Mouse (Mus musculus) ES-CJ7 (cell line): ENCODE data around the gene Stard13.

Experiments
- DNase-seq: peaks from one replicate; pipeline ENCODE4 v3.0.0; 2011; ENCODE audit warnings: low read depth, low spot score

Stard13 gene

DNA sequence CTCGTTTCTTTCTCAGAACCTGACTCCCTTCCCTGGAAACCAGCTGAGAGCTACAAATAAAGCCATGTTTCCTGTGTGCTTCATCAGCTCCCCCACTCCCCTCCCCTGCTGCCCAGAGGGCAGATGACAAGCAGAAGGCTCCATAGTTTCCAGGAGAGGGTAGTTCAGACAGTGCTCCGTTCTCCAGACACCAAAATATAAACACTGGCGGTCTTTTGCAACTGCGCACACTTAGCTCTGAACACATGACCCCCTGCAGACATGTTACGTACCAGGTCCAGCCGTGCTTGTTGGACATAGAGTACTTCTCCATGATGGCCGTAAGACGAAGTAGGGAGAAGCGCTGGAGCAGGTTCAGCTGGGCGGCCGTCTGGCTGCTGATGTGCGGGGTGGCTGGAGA lies 173.2 kb downstream of the Stard13 start:
- DNase-seq: peak; percentile 4

DNA sequence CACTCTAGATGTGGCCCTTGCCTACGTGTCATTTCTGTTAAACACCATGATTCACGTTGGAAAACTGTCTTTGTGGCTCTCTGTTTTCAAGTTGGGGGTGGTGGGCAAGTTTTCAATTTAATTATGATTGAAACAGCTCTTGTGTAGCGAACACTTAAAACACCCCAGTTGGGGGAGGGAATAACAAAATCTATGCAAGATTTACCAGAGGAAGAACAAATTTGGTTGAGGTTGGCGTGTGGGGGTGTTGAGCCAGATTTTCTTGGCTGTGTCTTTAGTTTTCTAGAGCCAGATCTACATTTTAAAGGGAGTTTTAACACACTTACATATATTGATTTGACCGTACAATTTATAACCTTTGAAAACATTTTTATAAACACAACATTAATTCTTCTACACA lies 173.9 kb downstream of the Stard13 start:
- DNase-seq: no peak

DNA sequence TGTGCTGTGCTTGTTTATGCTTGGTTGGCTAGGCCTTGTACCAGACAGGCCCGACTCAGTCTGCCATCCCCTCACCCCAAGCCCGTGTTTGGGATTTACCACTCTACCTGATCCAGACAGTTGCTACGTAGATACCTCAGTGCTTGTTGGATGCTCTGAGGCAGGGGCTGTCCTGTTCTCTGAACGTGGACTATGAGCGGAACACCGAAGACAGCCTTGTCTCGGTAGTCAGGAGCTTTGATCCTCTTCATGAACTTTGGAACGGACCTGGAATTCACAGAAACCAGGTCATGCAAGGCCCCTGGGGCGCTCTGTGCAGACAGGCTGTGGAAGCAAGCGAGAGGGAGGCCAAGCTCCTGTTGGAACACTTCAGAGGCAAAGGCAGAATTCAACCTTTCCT lies 174.3 kb downstream of the Stard13 start:
- no peak for DNase-seq

DNA sequence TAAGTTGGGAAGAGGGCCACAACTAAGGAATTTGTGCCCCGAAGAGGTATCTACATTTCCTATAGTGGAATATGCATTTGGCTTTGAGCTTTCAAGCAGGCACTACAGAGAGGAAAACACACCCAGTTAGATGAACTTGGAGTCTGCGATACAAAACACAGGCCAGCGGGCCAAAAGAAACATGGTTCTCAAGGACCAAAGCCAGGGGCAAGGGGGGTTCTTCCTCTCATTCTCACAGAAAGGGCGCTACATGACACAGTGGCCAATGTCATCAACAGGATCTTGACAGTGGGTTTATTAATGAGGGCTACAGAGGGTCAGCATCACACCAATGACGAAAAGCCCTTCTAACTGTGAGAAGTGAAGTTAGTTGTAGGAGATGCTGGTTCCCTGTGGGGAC lies 175.9 kb downstream of the Stard13 start:
- DNase-seq: no peak

DNA sequence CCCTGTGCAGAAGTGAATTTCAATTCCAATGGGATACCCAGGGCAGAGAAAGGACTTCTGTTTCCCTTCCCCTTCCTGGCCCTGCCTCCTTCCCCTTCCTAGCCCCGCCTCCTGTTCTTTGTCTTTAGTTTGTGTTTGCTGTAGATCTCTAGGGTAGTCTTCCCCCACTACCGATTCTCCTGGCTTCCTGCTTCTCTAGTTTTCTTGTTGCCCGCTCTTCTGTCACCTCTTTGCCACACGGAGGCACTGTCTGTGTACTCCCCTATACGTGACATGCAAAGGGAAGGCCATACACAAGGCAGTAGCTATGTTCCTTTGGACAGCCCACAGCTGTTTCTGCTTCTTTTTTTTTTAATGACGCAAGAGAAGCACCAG lies 176.7 kb downstream of the Stard13 start:
- DNase-seq: peak; percentile 9

DNA sequence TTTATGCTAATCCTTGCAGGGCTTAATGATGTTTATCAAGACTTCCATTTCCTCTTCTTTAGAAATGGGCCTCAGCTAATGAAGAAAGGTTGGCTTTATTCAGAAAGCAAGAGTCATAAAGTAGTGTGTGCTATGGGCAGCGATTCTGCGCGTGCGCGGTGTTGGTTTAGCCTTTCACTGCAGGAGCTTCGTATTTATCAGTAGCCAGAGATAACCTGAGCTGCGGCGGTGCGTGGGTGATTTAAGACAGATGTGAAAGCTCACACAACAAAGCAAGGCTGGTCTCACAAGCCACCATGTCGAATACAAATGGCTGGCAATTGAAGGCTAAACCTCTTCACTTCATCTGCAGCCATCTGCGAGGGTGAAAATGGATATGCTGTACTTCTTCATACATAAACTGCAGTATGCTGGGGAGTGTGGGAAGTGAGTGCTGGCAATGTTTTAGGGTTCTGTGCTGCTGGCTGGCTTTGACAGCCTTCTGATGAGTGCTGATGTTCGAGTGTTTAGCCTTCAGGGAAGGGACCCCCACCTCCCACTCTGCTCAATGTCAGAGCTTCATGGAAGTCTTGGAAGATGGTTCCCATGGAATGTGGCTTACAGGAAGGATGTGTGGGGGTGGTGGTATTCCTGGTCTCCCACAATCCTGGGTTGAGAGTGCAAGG lies 177.2 kb downstream of the Stard13 start:
- no peak for DNase-seq

DNA sequence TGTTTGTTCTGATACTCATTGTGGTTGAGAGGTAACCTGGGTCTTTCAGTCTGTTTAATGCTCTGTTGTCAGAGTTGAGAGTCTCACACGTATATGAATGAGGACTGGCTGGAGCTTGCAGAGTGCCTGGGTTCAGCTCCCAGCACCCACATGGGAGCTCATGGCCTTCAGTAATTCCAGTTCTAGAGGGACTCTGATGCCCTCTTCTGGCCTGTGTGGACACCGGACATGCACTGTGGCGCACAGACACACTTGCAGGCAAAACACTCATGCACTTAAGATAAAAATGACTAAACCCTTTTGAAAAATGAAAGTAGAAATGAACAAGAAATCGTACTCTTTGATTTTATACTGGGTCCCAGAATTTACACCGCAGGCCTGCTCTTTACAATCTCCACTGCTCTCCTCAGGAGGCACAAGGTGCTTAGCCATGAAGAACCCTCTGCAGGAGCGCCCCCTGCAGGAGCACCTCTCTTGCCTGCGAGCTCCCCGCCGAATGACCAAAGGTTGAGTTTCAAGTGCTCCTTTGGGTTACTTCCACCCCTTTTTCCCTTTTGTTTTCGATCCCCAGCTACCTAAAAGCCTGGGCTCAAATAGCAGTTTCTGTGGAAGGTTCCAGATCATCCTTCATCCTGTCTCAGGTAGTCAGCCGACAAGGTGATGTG lies 178.1 kb downstream of the Stard13 start:
- DNase-seq: peak; percentile 64

DNA sequence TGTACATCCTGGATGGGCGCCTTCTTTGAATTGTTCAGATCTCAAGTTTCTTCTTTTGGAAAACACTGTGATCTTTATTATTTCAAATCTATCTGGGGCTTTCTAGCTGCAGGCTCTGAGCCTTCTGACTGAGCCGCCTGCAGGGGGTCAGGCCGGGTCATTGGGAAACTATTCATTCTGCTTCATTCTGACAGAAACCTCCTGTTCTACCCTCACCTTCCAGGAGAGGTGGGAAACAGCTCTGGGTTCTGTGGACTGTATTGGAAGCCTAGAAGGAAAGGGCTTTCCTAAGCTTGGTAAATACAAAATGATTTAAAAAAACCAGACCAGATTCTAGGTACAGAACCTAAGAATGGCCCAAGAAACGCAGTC lies 178.9 kb downstream of the Stard13 start:
- no peak for DNase-seq

DNA sequence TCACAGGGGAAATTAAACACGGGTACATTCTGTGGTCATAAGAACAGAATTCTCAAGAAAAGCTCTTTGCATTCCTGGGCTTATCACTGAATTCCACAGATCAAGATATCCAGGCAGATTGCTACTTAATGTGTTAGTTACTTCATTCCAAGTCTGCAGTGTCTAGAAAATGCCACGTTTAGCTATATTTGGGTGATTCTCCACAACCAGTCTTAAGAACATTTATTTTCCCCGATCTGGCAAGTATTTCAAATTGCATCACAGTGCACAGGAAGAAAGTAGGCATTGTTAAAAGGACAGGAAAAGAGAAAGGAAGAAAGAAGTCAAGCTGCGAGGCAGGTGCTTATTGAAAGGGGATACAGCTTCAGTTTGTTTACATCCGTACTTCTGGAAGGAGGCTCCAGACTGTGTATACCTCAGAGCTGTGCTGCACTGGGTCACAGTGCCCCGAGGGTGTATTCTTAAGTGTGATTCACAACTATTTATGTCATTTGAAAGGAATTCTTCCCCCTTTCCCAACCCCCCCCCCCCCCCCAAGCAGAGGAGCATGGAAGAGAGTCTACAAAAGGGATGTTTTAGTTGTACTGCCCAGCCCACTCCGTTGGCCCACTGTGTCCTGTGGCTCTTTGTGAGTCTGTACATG lies 179.4 kb downstream of the Stard13 start:
- no peak for DNase-seq

DNA sequence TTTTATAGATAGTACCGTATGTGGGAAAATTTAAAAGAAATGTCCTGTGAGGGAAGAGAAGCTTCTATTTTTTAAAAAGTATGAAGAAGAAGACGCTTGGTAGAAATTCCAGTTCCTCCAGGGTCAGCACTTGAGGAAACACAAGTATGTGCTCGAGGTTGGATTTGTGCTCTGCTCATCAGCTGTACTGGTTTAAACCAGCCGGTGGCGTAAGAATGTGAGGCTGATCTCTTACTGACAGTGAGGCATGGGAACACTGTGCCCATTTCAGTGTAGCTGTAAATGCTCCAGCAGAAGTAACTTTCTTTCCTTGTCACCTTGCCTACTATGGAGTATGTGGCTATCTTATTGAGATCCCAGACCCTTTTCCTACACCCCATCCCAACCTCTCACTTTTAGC lies 180.4 kb downstream of the Stard13 start:
- no peak for DNase-seq

DNA sequence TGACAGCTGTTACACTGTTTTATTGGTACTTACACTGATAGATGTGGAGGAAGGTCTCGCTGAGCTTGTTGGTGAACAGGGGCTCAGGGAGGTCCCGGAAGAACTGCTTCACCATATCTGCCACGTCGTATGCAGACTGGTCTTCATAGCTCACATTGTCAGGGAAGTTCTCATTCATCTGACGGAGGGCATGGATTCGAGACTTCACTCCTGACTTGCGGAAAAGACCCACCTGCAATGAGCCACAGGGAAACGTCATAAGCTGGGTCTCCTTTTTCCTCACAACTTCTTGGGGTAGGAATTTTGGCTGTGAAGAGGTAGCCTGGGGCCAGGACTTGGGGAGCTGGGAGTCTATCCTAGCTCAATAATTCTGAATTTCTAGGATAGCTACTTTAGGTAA lies 181.3 kb downstream of the Stard13 start:
- DNase-seq: no peak

DNA sequence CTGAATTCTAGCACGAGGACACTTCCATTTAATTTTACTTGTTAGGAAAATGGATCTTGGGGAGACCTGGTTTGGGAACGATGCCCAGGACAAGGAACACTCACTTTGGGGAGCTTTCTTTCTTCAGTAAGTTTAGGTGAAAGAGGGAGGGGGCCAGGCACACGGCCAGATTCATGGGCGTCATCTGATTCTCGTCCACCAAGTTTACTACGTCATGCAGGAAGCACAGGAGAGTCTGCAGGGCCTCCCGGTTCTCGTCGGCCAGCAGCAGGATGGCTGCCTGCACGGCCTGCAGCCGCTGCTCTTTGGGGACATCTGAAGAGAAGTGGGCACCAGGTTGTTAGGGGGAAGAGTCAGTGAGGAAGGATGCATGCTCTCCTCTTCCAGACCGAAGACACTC lies 186.1 kb downstream of the Stard13 start:
- no peak for DNase-seq

DNA sequence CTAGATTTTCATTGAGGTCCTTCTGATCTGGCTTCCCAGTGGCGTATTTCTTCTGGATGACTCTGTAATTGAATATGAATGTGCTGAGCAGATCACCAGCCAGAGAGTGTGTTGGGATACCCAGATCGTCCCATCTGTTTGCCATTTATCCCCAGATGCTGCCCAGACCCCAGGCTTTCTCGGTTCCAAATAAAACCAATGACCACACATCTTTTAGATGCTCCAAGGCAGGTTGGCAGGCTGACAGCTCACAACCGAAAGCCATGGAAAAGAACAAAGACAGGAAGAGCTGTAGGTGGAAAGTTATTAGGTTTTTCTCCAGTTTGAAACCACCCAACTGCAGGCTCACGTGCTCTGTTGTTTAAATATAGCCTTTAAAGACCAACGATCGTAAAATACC lies 186.7 kb downstream of the Stard13 start:
- DNase-seq: no peak

DNA sequence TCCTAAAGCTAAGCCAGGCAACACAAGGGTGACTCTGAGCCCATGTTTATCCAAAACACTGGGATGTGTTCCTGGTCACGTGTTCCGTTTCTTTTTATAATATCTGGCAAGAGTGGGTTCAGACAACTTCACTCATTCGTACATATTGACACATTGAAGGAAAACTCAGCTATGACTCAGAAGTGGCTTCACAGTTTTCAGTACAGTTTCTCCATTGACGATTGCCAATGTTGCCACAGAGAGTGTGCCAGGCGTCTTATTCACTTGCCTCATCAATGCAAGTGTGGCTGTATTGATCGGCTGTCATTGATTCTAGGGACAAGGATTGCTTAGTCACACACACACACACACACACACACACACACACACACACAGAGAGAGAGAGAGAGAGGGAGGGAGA lies 187.5 kb downstream of the Stard13 start:
- DNase-seq: no peak

DNA sequence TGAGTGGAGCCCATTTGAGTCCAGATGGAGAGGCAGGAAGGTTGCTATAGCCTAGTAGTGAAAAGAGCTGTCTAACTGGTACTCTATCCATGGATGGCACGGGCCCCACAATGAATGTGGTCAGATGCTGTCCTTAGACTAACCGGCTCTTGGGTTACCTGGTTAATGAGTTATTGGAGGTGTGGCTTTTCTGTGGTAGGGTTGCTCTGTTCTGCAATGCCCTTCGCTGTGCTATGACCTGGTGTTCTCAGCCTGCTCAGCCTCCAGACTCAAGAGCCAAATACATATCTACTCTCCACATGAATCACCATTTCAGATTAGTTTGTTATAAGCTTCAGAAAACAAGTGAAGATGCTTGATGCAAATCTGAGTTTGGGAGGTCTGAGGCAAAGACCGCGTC lies 190.7 kb downstream of the Stard13 start:
- DNase-seq: no peak

DNA sequence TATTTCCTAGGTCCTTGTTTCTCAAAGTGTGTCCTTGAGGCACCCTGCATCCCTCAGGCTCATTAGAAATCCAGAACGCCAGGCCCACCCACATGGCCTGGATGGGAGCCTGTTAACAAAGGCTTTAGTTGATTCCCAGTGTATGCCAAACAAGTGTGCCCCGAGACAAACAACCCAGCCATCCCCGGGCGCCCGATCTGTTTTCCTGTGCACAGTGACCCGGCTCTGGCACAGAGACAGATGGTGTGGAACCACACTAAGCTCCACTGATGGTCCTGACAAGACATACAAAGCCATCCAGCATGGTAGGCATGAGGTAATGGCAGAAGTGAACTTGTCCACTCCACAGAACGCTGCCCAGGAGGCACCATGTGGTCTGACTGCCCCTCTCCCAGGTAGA lies 195.8 kb downstream of the Stard13 start:
- no peak for DNase-seq

DNA sequence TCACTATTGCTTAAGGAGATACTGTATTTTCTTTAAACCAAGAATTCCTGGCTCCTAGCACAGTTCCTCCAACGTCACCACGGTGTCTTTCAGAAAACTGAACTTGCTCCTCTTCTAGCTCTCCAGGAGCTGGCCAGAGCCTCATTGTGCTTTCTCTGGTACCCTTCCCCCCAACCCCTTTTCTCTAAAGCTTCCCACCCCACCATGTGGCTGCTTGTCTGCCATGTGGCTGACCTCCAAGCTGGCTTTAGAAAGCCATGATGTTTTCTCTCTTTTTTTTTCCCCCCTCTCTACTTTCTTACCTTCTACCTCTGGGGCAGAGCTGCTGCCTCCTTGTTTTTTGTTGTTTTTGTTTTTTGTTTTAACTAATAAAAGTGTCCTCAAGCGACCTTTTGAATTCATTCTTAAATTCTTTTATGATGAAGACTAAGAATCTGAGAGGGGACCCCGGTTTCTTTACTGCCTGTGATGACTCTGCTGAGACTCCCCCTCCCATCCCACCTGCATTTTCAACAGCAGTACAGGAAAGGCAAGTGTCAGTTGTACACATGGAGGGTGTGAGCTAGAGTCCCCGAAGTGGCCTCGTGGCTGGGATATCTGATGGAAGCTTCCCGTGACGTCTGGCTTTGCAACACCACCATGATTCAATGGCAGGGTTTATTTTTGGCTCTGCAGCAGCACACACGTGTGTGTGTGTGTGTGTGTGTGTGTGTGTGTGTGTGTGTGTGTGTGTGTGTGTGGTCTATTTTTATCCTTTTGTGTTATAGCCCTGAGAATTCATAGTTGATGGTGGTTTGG lies 198.7 kb downstream of the Stard13 start:
- no peak for DNase-seq

DNA sequence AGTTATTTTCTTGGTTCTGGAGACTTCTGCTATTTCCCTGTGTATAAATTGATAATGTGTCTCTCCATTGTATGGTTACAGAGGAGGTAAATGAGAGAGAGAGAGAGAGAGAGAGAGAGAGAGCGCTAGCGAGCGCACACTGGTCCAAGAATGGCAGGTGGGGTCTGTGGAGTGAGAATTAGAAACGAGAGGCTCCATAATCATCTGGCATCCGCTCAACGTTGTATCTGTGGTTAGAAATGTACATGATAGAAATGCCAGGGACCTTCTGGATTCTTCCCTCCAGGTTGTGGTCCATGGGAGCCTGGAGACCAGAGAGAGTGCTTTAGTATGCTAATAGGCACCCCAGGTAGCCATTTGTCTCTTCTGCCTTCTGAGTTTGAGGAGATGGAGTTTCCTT lies 204.7 kb downstream of the Stard13 start:
- no peak for DNase-seq

DNA sequence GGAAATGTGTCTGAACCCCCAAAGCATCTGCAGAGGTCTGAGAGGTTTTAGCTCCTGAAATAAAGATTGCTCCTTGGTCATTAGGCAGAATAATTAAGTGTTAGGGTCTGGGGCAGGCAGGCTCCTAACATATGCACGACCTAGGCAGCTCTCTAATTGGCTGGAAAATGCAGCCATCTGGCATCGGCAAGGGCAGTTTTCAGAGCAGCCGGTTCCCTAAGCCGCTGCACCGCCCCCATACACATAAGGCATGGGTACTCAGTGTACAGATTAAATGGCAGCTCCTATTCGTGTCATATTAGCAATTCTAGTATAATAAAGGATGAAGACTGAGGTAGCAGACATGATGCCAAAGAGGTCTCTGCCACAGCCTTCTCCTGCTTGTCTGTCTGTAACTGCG lies 206.5 kb downstream of the Stard13 start:
- DNase-seq: no peak

DNA sequence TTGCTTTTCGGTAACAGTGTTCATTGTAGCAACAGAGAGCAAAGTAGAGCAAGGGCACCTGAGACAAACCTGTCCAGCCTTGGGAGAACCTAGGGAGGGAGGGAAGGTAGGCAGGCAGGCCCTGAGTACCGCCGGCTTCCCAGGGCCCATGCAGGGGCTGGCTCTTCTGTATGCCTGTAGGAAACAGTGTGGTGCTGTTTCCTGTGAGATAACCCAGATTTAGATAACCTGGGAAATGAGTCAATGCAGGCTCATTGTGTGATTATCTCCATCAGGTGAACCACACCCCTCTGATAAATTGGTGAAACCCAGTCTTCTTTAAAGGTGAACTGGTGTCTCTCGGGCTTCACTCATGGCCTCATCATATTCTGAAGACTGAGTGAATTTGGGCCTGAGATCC lies 207.6 kb downstream of the Stard13 start:
- no peak for DNase-seq

DNA sequence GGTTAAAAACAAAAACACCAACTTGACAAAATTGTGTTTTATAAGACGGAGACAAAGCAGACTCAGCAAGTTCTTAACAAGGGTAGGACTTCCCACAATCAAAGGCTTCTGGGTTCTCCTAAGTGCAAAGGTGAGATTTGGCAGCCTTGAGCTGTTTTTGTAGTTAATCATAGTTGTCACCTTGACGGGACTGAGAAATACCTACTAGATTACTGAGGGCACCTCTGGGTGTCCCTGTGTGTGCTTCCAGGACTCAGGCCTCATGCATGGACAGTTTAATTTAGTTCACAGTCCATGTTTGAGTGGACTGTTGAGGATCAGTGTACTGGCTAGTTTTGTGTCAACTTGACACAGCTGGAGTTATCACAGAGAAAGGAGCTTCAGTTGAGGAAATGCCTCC lies 209.2 kb downstream of the Stard13 start:
- no peak for DNase-seq

DNA sequence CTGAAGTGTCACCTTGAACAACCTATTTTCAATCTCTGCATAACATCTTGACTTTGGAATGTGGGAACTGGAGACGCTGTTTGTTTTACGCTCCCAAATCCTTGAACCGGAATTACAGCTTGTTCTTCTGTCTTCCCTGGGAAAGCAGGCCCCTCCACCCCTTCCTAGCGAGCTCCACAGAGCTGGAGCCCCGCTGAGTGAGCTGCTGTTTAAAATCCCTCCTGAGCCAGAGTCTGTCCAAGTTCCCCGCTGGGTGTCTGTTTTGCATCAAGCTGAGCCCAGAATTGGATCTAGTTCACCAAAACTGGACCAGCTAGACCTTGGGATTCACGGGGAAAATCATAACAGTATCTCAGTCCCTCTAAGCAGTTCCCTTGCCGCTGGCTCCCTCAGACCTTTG lies 210.2 kb downstream of the Stard13 start:
- peak; percentile 78 for DNase-seq

DNA sequence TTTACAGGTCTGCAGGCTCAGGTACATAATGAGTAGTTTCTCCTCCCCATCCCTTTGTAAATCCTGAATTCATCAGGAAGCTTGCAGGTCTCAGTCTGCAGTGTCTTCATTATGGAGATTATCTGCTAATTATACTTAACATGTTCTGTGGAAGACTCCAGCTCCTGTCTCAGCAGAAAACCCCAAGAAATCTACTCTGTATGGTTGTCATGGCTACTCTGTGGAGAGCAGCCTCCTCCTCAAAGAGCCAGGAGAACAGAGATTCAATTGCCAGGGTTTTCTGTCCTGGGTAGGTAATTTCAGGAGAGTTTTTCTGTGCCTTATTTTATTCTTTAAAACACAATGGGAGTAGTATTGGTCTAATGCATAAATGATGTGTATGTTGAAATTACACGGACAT lies 210.7 kb downstream of the Stard13 start:
- DNase-seq: no peak
